Mouse (Mus musculus) heart, embryonic 11.5 days (tissue): ENCODE data around the gene Pax9. TPM values are rescaled to one million over a fixed set of nuclear protein-coding genes. Genes with fewer than 3 reads are reported as not detected.

ENCODE experiments used
- ATAC-seq: fragments of 200-750 bp; cut with Nextera tagmentation; replicated peaks from 2 replicates; pipeline ENCODE4 v1.8.0; 2017; ENCODE audit warnings: moderate library complexity; ENCODE audit not compliant: insufficient number of reproducible peaks, low FRiP score, low TSS enrichment
- H3K27ac ChIP-seq: fragments of 300-500 bp; sonication (generic); 2 replicates; pipeline ENCODE4 v1.5.1; 2014; ENCODE audit warnings: mild to moderate bottlenecking, low read depth, low read length
- H3K27me3 ChIP-seq: fragments of 300-500 bp; sonication (generic); 2 replicates; pipeline ENCODE4 v1.6.1; 2014; ENCODE audit warnings: mild to moderate bottlenecking, low read length, mixed read lengths; ENCODE audit not compliant: control insufficient read depth, insufficient read depth
- H3K36me3 ChIP-seq: fragments of 300-500 bp; sonication (generic); 2 replicates; pipeline ENCODE4 v1.6.1; 2014; ENCODE audit warnings: mild to moderate bottlenecking, low read length, moderate library complexity, mixed read lengths; ENCODE audit not compliant: control insufficient read depth, insufficient read depth
- H3K4me1 ChIP-seq: fragments of 300-500 bp; sonication (generic); 2 replicates; pipeline ENCODE4 v1.6.1; 2014; ENCODE audit warnings: low read length; ENCODE audit not compliant: control insufficient read depth, insufficient read depth
- H3K4me2 ChIP-seq: fragments of 300-500 bp; sonication (generic); 2 replicates; pipeline ENCODE4 v1.6.1; 2014; ENCODE audit warnings: mild to moderate bottlenecking, moderate library complexity
- H3K4me3 ChIP-seq: fragments of 300-500 bp; sonication (generic); 2 replicates; pipeline ENCODE4 v1.5.1; 2014; ENCODE audit warnings: low read depth, low read length
- H3K9ac ChIP-seq: fragments of 300-500 bp; sonication (generic); 2 replicates; pipeline ENCODE4 v1.6.1; 2014; ENCODE audit warnings: mild to moderate bottlenecking, low read depth, low read length, moderate library complexity
- H3K9me3 ChIP-seq: fragments of 300-500 bp; sonication (generic); replicated peaks from 2 replicates; pipeline ENCODE4 v1.6.1; 2016; ENCODE audit warnings: low read length; ENCODE audit not compliant: control insufficient read depth
- WGBS: fragments of 180-500 bp; shearing (Covaris S2); extraction: QIAGEN DNeasy Blood & Tissue Kit; methylation state at CpG from one replicate; pipeline ENCODE4 v1.1.7; 2014; ENCODE audit not compliant: insufficient replicate concordance; 5-methylcytosine and 5-hydroxymethylcytosine counted together
- polyA plus RNA-seq: library from polyadenylated mRNA; unstranded; fragments of >200 nt; fragmentation: Nextera tagmentation; extraction: Ambion mirVana; gene quantifications from 2 replicates; pipeline ENCODE4 v1.2.1, GENCODE M21; 2014

Gene Pax9
- polyA plus RNA-seq, 1 experiment from 2014 or later, result 0.50 TPM

GRCm38 (mm10) chr12:56688920-56689319, 2.6 kb upstream of the Pax9 start:
- no peaks in the 10 kb centered on the region for H3K36me3 ChIP-seq
- no peak overlapping the region for H3K9ac ChIP-seq
- peaks cover 81% of the 10 kb centered on the region for H3K27me3 ChIP-seq
- no peaks in the 10 kb centered on the region for H3K9me3 ChIP-seq
- no peak overlapping the region for H3K4me3 ChIP-seq
- no peak for ATAC-seq
- 3% methylated on average over 8 of the region's 8 CpGs for WGBS
- 0 out of 2 replicates have a peak, but pooled peaks cover 10% of the 10 kb centered on the region for H3K4me1 ChIP-seq
- H3K4me2 ChIP-seq, result no peak overlapping the region
- H3K27ac ChIP-seq, result no peak overlapping the region

- H3K4me2 ChIP-seq, result no peak overlapping the region; the same call in 1 of the 2 replicates
These were observed 2.2 kb upstream of the Pax9 start for GRCm38 (mm10) chr12:56689331-56689730.

DNA sequence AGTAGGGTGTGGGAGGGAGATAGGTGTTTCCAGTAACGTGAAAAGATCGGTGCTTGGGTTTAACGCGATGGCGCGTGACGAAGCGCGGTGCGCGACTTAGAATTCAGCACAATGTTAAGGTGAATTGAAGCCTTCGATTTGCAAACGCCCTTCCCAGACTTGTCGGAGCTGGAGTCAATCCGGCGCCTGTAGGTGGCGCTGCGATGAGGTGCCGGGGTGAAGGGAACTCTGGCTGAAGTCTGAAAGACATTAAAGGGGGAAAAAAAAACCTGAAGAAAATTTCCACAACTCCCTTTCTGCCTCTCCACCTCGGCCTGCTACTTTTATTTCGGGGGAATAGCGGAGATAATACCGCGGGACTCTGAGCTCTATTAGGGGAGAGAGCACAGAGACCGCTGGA, 1.8 kb upstream of the Pax9 start:
- under 1% methylated on average over 25 of the region's 25 CpGs for WGBS
- H3K4me1 ChIP-seq, result 0 out of 2 replicates have a peak, but pooled peaks cover 10% of the 10 kb centered on the region
- no peak overlapping the region for H3K9ac ChIP-seq
- H3K27ac ChIP-seq, result no peak overlapping the region
- H3K4me3 ChIP-seq, result no peak overlapping the region
- peak overlapping the region; percentile 3; the same call in 1 of the 2 replicates for H3K4me2 ChIP-seq
- peaks cover 81% of the 10 kb centered on the region for H3K27me3 ChIP-seq
- no peaks in the 10 kb centered on the region for H3K36me3 ChIP-seq
- H3K9me3 ChIP-seq, result no peaks in the 10 kb centered on the region
- no peak for ATAC-seq

More at GRCm38 (mm10) chr12:56689331-56689730, 2.2 kb upstream of the Pax9 start:
- H3K27ac ChIP-seq, result no peak overlapping the region
- WGBS, result 2% methylated on average over 10 of the region's 10 CpGs
- H3K27me3 ChIP-seq, result peaks cover 81% of the 10 kb centered on the region
- H3K4me1 ChIP-seq, result 0 out of 2 replicates have a peak, but pooled peaks cover 10% of the 10 kb centered on the region
- ATAC-seq, result no peak
- no peak overlapping the region for H3K9ac ChIP-seq
- no peaks in the 10 kb centered on the region for H3K36me3 ChIP-seq
- no peaks in the 10 kb centered on the region for H3K9me3 ChIP-seq
- H3K4me3 ChIP-seq, result no peak overlapping the region

DNA sequence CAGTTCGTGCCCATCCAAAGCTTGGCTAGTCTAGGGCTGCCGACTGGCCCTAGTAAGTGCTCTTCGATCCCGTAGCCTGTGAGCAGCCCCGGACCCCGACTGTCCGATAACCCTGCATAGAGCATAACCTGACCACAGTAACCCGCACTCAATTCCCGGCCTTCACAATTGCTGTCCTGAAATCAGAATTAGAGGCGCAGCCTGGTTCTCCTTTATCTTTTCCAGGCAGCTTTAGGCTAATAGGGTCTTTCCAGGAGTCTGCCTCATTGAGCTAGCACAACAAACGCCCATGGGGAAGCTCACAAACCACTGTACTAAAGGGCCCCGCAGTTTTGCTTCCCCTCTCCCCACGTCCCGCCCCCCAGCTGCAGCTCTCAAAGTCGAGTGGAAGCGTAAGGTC, 1.2 kb upstream of the Pax9 start:
- H3K9me3 ChIP-seq, result no peaks in the 10 kb centered on the region
- ATAC-seq, result no peak
- H3K27ac ChIP-seq, result no peak overlapping the region
- H3K27me3 ChIP-seq, result peaks cover 87% of the 10 kb centered on the region
- no peak overlapping the region for H3K4me3 ChIP-seq
- no peak overlapping the region for H3K4me2 ChIP-seq
- 0 out of 2 replicates have a peak, but pooled peaks cover 10% of the 10 kb centered on the region for H3K4me1 ChIP-seq
- 1% methylated on average over 16 of the region's 16 CpGs for WGBS
- no peak overlapping the region for H3K9ac ChIP-seq
- H3K36me3 ChIP-seq, result no peaks in the 10 kb centered on the region

DNA sequence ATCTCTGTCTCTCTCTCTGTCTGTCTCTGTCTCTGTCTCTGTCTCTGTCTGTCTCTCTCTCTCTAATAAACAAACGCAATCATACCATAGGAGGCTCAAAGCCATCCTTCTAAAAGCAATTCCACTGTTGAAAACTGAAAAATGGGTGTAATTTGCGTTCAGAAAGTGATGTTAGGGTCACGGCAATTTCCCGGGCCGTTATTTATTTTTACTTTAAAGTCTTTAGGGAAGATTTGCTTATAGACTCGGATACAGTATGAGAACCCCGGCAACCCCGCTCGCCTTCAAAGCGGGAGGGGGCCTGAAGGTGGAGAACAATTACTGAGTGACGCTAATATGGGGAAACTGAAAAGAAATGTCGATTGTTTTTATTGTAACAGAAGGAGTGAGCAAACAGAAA, 566 bp upstream of the Pax9 start:
- H3K9me3 ChIP-seq, result no peaks in the 10 kb centered on the region
- H3K4me3 ChIP-seq, result peak overlapping the region; percentile 31
- H3K9ac ChIP-seq, result no peak overlapping the region
- no peaks in the 10 kb centered on the region for H3K36me3 ChIP-seq
- H3K4me2 ChIP-seq, result peak overlapping the region; percentile 59
- H3K4me1 ChIP-seq, result peaks cover 14% of the 10 kb centered on the region; the same call in 1 of the 2 replicates
- H3K27me3 ChIP-seq, result peaks cover 93% of the 10 kb centered on the region
- no peak overlapping the region for H3K27ac ChIP-seq
- ATAC-seq, result no peak
- 1% methylated on average over 12 of the region's 12 CpGs for WGBS

DNA sequence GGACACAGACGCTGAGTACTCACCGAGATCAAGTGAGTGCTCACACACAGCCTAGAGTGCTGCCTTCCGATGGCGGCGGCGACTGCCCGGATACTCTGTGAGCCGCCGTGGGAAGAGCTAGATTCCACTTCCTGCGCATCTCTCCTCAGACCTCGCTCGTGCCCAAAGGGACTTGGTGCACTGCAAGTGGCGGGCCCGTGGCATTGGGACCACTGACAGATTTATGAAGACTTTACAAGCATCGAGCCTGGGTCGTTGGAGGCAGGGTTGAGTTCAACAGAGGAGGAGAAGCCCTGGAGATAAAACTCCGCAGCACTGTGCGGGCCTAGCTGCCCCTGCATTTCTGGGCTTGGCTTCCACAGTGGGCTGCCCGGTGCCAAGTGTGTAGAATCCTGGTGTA, 969 bp downstream of the Pax9 start:
- H3K4me1 ChIP-seq, result peaks cover 20% of the 10 kb centered on the region
- no peak for ATAC-seq
- peak overlapping the region; percentile 22 for H3K4me3 ChIP-seq
- no peak overlapping the region for H3K27ac ChIP-seq
- no peaks in the 10 kb centered on the region for H3K36me3 ChIP-seq
- peaks cover 99% of the 10 kb centered on the region for H3K27me3 ChIP-seq
- peak overlapping the region; percentile 46 for H3K4me2 ChIP-seq
- H3K9ac ChIP-seq, result no peak overlapping the region
- 1% methylated on average over 19 of the region's 19 CpGs for WGBS
- no peaks in the 10 kb centered on the region for H3K9me3 ChIP-seq

DNA sequence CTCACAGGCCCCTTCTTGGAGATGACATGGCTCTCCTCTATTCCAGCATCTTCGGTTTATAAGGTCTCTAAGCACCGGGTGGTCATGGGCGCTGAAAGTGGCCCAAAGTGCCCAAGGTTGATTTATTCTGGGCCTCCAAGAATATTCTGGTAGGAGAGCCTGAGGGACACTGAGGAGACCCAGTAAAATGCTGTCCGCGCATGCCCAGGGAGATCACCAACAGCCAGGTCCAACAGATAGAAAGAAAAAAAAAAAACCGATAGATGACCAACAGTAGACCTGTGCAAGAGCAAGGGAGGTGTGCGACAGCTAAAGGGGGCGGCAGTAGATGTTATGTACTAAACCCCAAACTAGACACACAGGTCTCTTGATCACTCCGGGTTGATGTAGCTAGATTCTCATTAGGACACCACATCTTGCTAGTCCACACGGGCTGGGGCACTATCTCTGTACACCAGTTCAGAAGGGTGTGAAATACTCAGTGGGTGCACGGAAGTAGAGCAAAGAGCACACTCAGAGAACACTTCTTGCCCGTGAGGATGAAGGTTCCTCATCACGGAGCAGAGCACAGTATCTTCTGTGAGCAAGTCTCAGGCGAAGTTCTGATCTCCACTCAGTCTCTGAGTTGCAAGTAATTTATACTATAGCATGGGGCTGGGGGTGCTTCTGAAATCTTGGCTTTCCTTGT, 2.0 kb downstream of the Pax9 start:
- WGBS, result 6% methylated on average over 14 of the region's 14 CpGs
- no peak overlapping the region for H3K27ac ChIP-seq
- no peak overlapping the region for H3K4me2 ChIP-seq
- no peaks in the 10 kb centered on the region for H3K9me3 ChIP-seq
- no peaks in the 10 kb centered on the region for H3K36me3 ChIP-seq
- peaks cover 20% of the 10 kb centered on the region for H3K4me1 ChIP-seq
- H3K9ac ChIP-seq, result no peak overlapping the region
- no peak overlapping the region for H3K4me3 ChIP-seq
- no peak for ATAC-seq
- peaks cover 98% of the 10 kb centered on the region for H3K27me3 ChIP-seq

DNA sequence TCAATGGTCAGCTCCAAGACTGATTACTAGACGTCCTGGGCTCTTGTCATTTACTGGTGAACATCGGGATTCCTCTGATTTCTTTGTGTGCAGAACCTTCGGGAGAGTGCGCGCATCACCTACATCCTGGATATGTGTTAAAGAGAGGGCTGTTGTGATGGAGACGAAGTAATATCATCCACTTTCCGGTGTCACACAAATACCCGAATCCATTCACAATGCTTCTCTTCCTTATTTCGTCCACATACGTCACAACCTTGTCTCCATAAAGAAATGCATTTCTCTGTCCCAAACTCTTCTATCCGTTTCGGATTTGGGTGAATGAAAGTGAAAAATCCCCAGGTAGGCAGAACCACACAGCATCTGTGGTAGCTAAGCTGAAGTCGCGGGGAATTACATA, 2.8 kb downstream of the Pax9 start:
- no peaks in the 10 kb centered on the region for H3K36me3 ChIP-seq
- 3% methylated on average over 14 of the region's 14 CpGs for WGBS
- H3K4me2 ChIP-seq, result no peak overlapping the region
- no peak overlapping the region for H3K9ac ChIP-seq
- no peaks in the 10 kb centered on the region for H3K9me3 ChIP-seq
- no peak overlapping the region for H3K27ac ChIP-seq
- peaks cover 20% of the 10 kb centered on the region for H3K4me1 ChIP-seq
- no peak for ATAC-seq
- H3K4me3 ChIP-seq, result no peak overlapping the region
- peaks cover 96% of the 10 kb centered on the region for H3K27me3 ChIP-seq

GRCm38 (mm10) chr12:56694936-56695335, 3.4 kb downstream of the Pax9 start:
- no peaks in the 10 kb centered on the region for H3K9me3 ChIP-seq
- no peak overlapping the region for H3K27ac ChIP-seq
- no peak overlapping the region for H3K9ac ChIP-seq
- H3K4me3 ChIP-seq, result peak overlapping the region; percentile 43
- H3K36me3 ChIP-seq, result no peaks in the 10 kb centered on the region
- peaks cover 20% of the 10 kb centered on the region for H3K4me1 ChIP-seq
- peaks cover 96% of the 10 kb centered on the region for H3K27me3 ChIP-seq
- 4% methylated on average over 11 of the region's 11 CpGs for WGBS
- 0 out of 2 replicates have a peak, but pooled peaks have one; percentile 23 for ATAC-seq
- H3K4me2 ChIP-seq, result peak overlapping the region; percentile 80
